Mouse (Mus musculus): ENCODE results near the gene Sf3a2. TPM values are rescaled to one million over a fixed set of nuclear protein-coding genes. Genes with fewer than 3 reads are reported as not detected.

The Sf3a2 gene
- polyA plus RNA-seq, 1 experiment from 2014 or later: 108 TPM

DNA sequence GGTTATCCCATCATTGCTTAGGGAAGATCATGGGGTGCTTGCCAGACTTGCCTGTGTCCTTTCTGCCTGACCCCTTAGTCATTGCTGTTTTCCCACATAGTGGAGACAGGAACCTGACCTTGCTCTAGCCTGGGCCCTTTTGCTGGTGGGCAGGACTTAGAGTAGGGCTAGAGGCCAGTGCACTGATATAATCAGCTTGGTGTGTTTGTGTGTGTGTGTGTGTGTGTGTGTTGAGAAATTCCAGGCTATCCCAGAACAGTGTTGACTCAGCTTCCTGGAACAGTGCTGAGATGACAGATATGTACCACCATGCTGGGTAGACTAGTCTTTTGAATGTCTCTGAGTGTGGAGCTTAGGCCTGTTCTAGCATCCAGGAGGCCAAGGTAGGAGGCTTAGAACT, 18.4 kb upstream of the Sf3a2 start:
- Histone ChIP-seq H3K27me3 (ENCODE audit: low read depth, poor library complexity, severe bottlenecking) (no peaks in the 10 kb centered on the region), H3K36me3 (peaks cover 100% of the 10 kb centered on the region), H3K4me1 (0 out of 2 replicates have a peak, but pooled peaks cover 2% of the 10 kb centered on the region), H3K9me3 (replicated peaks) (no peaks in the 10 kb centered on the region), H3K27ac (replicated peaks) (no peak overlapping the region), H3K4me3 (no peak overlapping the region)
- DNase-seq (ENCODE audit: low spot score): no peak

DNA sequence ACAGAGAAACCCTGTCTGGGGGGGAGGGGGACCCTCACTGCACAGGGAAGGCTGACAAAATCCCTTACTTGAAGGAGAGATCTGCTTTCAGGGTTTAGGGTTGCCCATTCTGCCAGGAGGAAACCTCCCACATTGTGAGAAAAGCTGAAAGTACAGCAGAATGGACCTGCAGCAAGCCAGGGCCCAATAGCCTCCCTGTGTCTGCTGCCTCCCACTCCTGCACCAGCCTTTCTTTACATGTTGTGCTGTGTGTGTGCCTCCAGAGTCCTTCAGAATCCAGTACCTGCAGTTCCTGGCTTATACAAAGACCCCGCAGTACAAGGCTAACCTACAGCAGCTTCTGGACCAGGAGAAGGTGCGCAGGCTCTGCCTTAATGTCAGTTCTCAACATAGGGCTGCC, 13.7 kb upstream of the Sf3a2 start:
- H3K36me3 ChIP-seq: peaks cover 100% of the 10 kb centered on the region
- WGBS: 95% methylated on average over 2 of the region's 2 CpGs

DNA sequence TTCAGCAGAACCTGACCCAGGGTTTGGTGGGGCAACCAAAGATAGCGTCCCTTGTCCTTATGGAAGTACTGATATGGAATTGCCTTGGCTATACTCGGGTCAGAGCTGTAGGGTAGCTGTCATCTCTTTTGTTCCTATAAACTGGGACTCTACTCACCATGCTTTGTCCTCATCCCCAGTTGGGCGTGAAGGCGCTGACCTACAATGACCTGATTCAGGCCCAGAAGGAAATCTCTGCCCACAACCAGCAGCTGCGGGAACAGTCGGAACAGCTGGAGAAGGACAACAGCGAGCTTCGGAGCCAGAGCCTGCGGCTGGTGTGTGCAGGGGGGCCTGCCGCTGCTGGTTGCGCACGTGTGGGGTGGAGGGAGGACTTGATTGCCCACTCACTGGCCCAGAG, 13.1 kb upstream of the Sf3a2 start:
- DNase-seq (ENCODE audit: low spot score): no peak
- H3K9me3 ChIP-seq (replicated peaks): no peaks in the 10 kb centered on the region
- peaks cover 100% of the 10 kb centered on the region for H3K36me3 ChIP-seq
- no peaks in the 10 kb centered on the region for H3K4me1 ChIP-seq
- H3K27me3 ChIP-seq (ENCODE audit: low read depth, poor library complexity, severe bottlenecking): no peaks in the 10 kb centered on the region
- no peak overlapping the region for H3K27ac ChIP-seq (replicated peaks)
- H3K4me3 ChIP-seq: no peak overlapping the region
- WGBS: 77% methylated on average over 12 of the region's 12 CpGs

More for the DNA sequence above, 13.7 kb upstream of the Sf3a2 start:
- DNase-seq (ENCODE audit: low spot score): no peak
- H3K4me1 ChIP-seq: no peaks in the 10 kb centered on the region
- no peaks in the 10 kb centered on the region for H3K9me3 ChIP-seq (replicated peaks)
- no peak overlapping the region for H3K4me3 ChIP-seq
- H3K27ac ChIP-seq (replicated peaks): no peak overlapping the region
- no peaks in the 10 kb centered on the region for H3K27me3 ChIP-seq (ENCODE audit: low read depth, poor library complexity, severe bottlenecking)

DNA sequence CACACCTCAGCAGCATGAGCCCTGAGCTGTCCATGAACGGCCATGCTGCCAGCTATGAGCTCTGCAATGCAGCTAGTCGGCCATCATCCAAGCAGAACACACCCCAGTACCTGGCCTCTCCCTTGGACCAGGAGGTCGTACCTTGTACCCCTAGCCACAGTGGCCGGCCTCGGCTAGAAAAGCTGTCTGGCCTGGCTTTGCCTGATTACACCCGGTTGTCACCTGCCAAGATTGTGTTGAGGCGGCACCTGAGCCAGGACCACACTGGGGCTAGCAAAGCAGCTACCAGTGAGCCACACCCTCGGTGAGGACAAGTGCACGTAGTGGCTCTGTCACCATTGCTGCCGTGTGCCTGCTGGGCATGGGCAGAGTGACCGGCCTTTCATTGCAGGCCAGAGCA, 12.0 kb upstream of the Sf3a2 start:
- H3K4me1 ChIP-seq: no peaks in the 10 kb centered on the region
- no peak for DNase-seq (ENCODE audit: low spot score)
- no peaks in the 10 kb centered on the region for H3K27me3 ChIP-seq (ENCODE audit: low read depth, poor library complexity, severe bottlenecking)
- peaks cover 100% of the 10 kb centered on the region for H3K36me3 ChIP-seq
- no peak overlapping the region for H3K27ac ChIP-seq (replicated peaks)
- WGBS: 94% methylated on average over 11 of the region's 11 CpGs
- no peaks in the 10 kb centered on the region for H3K9me3 ChIP-seq (replicated peaks)
- 0 out of 2 replicates have a peak overlapping the region, but pooled peaks have one; percentile 1 for H3K4me3 ChIP-seq

- 94% methylated on average over 2 of the region's 2 CpGs for WGBS
- Histone ChIP-seq H3K27me3 (ENCODE audit: low read depth, poor library complexity, severe bottlenecking) (no peaks in the 10 kb centered on the region), H3K4me1 (no peaks in the 10 kb centered on the region), H3K4me3 (no peak overlapping the region), H3K9me3 (replicated peaks) (no peaks in the 10 kb centered on the region), H3K27ac (replicated peaks) (no peak overlapping the region), H3K36me3 (peaks cover 100% of the 10 kb centered on the region)
- no peak for DNase-seq (ENCODE audit: low spot score)
These were observed 10.5 kb upstream of the Sf3a2 start for GRCm38 (mm10) chr10:80787517-80787916.

- H3K4me1 ChIP-seq: peaks cover 7% of the 10 kb centered on the region; the same call in 1 of the 2 replicates
- H3K27me3 ChIP-seq (ENCODE audit: low read depth, poor library complexity, severe bottlenecking): no peaks in the 10 kb centered on the region
- H3K27ac ChIP-seq (replicated peaks): no peak overlapping the region; the same call in 1 of the 2 replicates
- H3K9me3 ChIP-seq (replicated peaks): no peaks in the 10 kb centered on the region
- no peak for DNase-seq (ENCODE audit: low spot score)
- H3K4me3 ChIP-seq: peak overlapping the region; percentile 27; the same call in 1 of the 2 replicates
- peaks cover 100% of the 10 kb centered on the region for H3K36me3 ChIP-seq
- 89% methylated on average over 19 of the region's 19 CpGs for WGBS
These were observed 7.1 kb upstream of the Sf3a2 start for GRCm38 (mm10) chr10:80790761-80791404.

GRCm38 (mm10) chr10:80791476-80792174, 6.4 kb upstream of the Sf3a2 start:
- DNase-seq (ENCODE audit: low spot score): no peak
- peak overlapping the region; percentile 27; the same call in 1 of the 2 replicates for H3K4me3 ChIP-seq
- peaks cover 15% of the 10 kb centered on the region for H3K4me1 ChIP-seq
- no peak overlapping the region; the same call in 1 of the 2 replicates for H3K27ac ChIP-seq (replicated peaks)
- peaks cover 100% of the 10 kb centered on the region for H3K36me3 ChIP-seq
- no peaks in the 10 kb centered on the region for H3K9me3 ChIP-seq (replicated peaks)
- WGBS: 85% methylated on average over 33 of the region's 33 CpGs
- no peaks in the 10 kb centered on the region for H3K27me3 ChIP-seq (ENCODE audit: low read depth, poor library complexity, severe bottlenecking)

- 78% methylated on average over 41 of the region's 41 CpGs for WGBS
- Histone ChIP-seq H3K9me3 (replicated peaks) (no peaks in the 10 kb centered on the region), H3K27me3 (ENCODE audit: low read depth, poor library complexity, severe bottlenecking) (no peaks in the 10 kb centered on the region), H3K4me1 (peaks cover 22% of the 10 kb centered on the region), H3K27ac (replicated peaks) (0 out of 2 replicates have a peak overlapping the region, but pooled peaks have one; percentile 23), H3K36me3 (peaks cover 93% of the 10 kb centered on the region), H3K4me3 (0 out of 2 replicates have a peak overlapping the region, but pooled peaks have one; percentile 4)
- no peak for DNase-seq (ENCODE audit: low spot score)
These were observed 5.6 kb upstream of the Sf3a2 start for GRCm38 (mm10) chr10:80792175-80793032.

DNA sequence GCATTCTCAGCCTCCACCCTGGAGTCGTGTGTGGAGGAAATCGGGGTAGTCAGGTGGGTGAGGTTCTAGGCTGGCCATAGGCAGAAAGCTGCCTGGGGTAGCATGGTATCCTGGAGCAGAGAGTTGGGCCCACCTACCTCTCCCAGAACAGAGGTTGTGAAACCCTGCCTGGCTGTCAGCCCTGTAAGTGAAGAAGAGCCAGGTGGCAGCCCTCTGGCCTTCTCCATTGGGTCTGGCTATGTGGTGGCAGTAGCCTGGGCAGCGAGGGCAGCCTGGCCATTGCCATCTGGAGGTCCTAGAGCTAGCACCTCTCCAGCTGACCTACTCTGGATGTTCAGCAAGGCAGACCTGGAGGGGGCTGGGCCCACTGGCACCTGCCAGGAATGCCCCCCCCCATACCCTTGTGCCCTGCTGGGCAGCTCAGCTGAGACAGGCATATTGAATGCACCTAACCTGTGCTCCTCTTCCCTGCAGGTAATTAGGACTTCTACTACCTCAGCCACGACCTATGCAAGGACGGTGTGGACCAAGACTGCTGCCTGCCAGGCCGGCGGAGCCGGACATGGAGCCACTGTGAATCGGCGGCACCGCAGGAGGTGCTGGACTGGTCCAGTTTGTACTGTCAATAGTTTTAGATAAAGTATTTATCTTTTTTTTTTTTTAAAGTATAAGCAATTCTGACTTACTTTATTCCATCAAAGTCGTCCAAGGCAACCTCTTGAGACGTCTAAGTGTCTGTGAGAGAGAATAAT, 4.8 kb upstream of the Sf3a2 start:
- H3K36me3 ChIP-seq: peaks cover 85% of the 10 kb centered on the region
- H3K27ac ChIP-seq (replicated peaks): no peak overlapping the region
- 89% methylated on average over 13 of the region's 13 CpGs for WGBS
- H3K4me3 ChIP-seq: no peak overlapping the region
- H3K27me3 ChIP-seq (ENCODE audit: low read depth, poor library complexity, severe bottlenecking): no peaks in the 10 kb centered on the region
- H3K4me1 ChIP-seq: peaks cover 23% of the 10 kb centered on the region
- no peaks in the 10 kb centered on the region for H3K9me3 ChIP-seq (replicated peaks)
- DNase-seq (ENCODE audit: low spot score): no peak

GRCm38 (mm10) chr10:80793803-80794202, 4.2 kb upstream of the Sf3a2 start:
- Histone ChIP-seq H3K9me3 (replicated peaks) (no peaks in the 10 kb centered on the region), H3K36me3 (peaks cover 79% of the 10 kb centered on the region), H3K27ac (replicated peaks) (no peak overlapping the region), H3K4me1 (peaks cover 23% of the 10 kb centered on the region), H3K4me3 (no peak overlapping the region), H3K27me3 (ENCODE audit: low read depth, poor library complexity, severe bottlenecking) (no peaks in the 10 kb centered on the region)
- 85% methylated on average over 4 of the region's 4 CpGs for WGBS
- DNase-seq (ENCODE audit: low spot score): no peak

GRCm38 (mm10) chr10:80794750-80795149, 3.2 kb upstream of the Sf3a2 start:
- H3K36me3 ChIP-seq: peaks cover 69% of the 10 kb centered on the region
- DNase-seq (ENCODE audit: low spot score): no peak
- 0 out of 2 replicates have a peak overlapping the region, but pooled peaks have one; percentile 11 for H3K4me3 ChIP-seq
- peaks cover 30% of the 10 kb centered on the region for H3K4me1 ChIP-seq
- H3K9me3 ChIP-seq (replicated peaks): no peaks in the 10 kb centered on the region
- no peak overlapping the region for H3K27ac ChIP-seq (replicated peaks)
- 88% methylated on average over 8 of the region's 8 CpGs for WGBS
- no peaks in the 10 kb centered on the region for H3K27me3 ChIP-seq (ENCODE audit: low read depth, poor library complexity, severe bottlenecking)

- DNase-seq (ENCODE audit: low spot score): no peak
- Histone ChIP-seq H3K4me1 (peaks cover 43% of the 10 kb centered on the region), H3K27ac (replicated peaks) (no peak overlapping the region), H3K27me3 (ENCODE audit: low read depth, poor library complexity, severe bottlenecking) (no peaks in the 10 kb centered on the region), H3K4me3 (peak overlapping the region; percentile 97), H3K9me3 (replicated peaks) (no peaks in the 10 kb centered on the region), H3K36me3 (peaks cover 69% of the 10 kb centered on the region)
- WGBS: 89% methylated on average over 9 of the region's 9 CpGs
These were observed 1.6 kb upstream of the Sf3a2 start for GRCm38 (mm10) chr10:80796307-80796848.

Data from midbrain, embryonic 10.5 days (tissue).